Mouse (Mus musculus): Measurements from ENCODE around the gene Fndc3b. TPM values are rescaled to one million over a fixed set of nuclear protein-coding genes. Genes with fewer than 3 reads are reported as not detected.
A peak's percentile ranks its signal among the peaks of the same experiment; 100 is the strongest.

Gene Fndc3b
- total and polyA plus RNA-seq, 3 experiments: 0.03 to 0.05 (median 0.04) TPM

DNA sequence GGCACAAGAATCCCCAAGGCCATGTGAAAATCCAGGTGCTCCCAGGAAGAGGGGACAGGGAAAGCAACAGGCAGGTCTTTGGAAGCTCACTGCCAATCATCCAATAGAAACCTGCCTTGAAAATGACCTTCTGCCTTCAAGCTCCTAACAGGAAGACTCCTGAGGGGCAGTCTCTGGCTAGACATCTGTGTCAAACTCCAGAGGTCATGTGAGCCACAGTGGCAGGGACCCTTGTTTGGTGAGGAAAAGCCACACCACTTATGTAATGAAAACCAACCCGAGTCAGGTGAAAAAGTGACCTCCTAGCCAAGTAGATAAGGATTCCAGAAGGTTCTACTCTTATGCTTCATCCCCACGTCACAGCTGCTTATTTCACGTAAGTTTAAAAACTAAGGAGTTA, 227.8 kb downstream of the Fndc3b start:
- in situ Hi-C loops (cut with MboI; ENCODE audit: low pct_ligation_motif_present, low pct_unique_long_range_greater_than_20kb, low sequenced_read_pairs): no loop called here
- H3K4me2 ChIP-seq (ENCODE audit: insufficient read depth, low read depth, poor library complexity, severe bottlenecking): peak overlapping the region; percentile 53; the same call in 1 of the 2 replicates

DNA sequence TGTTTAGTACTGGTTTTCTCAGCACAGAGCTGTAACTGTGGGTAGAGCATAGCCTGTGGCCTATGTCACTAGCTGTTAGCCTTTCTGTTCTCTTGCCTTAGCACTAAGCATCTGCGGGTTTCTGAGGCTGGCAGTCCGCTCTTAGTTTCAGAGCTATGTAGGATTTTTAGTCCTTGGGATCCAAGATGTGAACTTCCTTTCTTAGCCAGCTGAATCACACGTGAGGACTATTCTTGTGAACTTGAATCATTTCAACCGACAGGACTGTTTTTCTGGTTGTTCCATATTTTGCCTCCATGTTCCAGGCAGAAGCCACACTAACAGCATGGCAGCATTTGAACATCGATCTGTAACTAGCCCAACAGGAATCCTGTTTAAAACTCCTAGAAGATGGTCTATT, 229.4 kb downstream of the Fndc3b start:
- H3K4me3 ChIP-seq (replicated peaks in 1 of 3; ENCODE audit: low read depth in 2 of 3, low read length in 2 of 3, poor library complexity in 1 of 3): no peak overlapping the region
- peaks cover 9 to 16% of the 10 kb centered on the region in 2 experiments for H3K4me1 ChIP-seq (ENCODE audit: control insufficient read depth in 1 of 2, insufficient read depth in 2 of 2)
- in situ Hi-C loops (cut with MboI; ENCODE audit: low pct_ligation_motif_present, low pct_unique_long_range_greater_than_20kb, low sequenced_read_pairs) (no loop called here), dilution Hi-C loops (cut with MboI; ENCODE audit: extremely low pct_ligation_motif_present, extremely low pct_unique_long_range_greater_than_20kb, low sequenced_read_pairs) (no loop called here)
- no peaks in the 10 kb centered on the region for H3K79me2 ChIP-seq (replicated peaks; ENCODE audit: control insufficient read depth, extremely low read depth, insufficient read depth, poor library complexity, severe bottlenecking)
- no peak overlapping the region for H3K4me2 ChIP-seq (ENCODE audit: insufficient read depth, low read depth, poor library complexity, severe bottlenecking)
- H3K9ac ChIP-seq (ENCODE audit: insufficient read depth, low read depth): no peak overlapping the region
- DNase-seq (ENCODE audit: extremely low read depth): no peak
- no peaks in the 10 kb centered on the region for H3K9me3 ChIP-seq (replicated peaks; ENCODE audit: low read length)
- TF ChIP-seq MAZ (IDR thresholded peaks at IDR 0.05; ENCODE audit: low read depth, low read length) (no peak), CHD2 (IDR thresholded peaks at IDR 0.05; ENCODE audit: low read length) (no peak), KAT2A (IDR thresholded peaks at IDR 0.05; ENCODE audit: insufficient replicate concordance, low read length) (no peak), JUND (conservative IDR thresholded peaks at IDR 0.05; ENCODE audit: low read depth, low read length) (no peak)
- no peaks in the 10 kb centered on the region for H3K27me3 ChIP-seq (replicated peaks)
- no peaks in the 10 kb centered on the region for H3K36me3 ChIP-seq (replicated peaks in 1 of 2; ENCODE audit: control insufficient read depth in 1 of 2, insufficient read depth in 1 of 2, low read length in 1 of 2)
- H3K27ac ChIP-seq (ENCODE audit: insufficient read depth, low read depth): no peak overlapping the region

More for the DNA sequence above, 227.8 kb downstream of the Fndc3b start:
- H3K4me1 ChIP-seq (ENCODE audit: control insufficient read depth in 1 of 2, insufficient read depth in 2 of 2): peaks cover 9 to 16% of the 10 kb centered on the region in 2 experiments
- 0 out of 2 replicates have a peak overlapping the region, but pooled peaks have one; percentile 6 for H3K9ac ChIP-seq (ENCODE audit: insufficient read depth, low read depth)
- H3K36me3 ChIP-seq (replicated peaks in 1 of 2; ENCODE audit: control insufficient read depth in 1 of 2, insufficient read depth in 1 of 2, low read length in 1 of 2): no peaks in the 10 kb centered on the region
- no peak overlapping the region for H3K4me3 ChIP-seq (replicated peaks in 1 of 3; ENCODE audit: low read depth in 2 of 3, low read length in 2 of 3, poor library complexity in 1 of 3)
- dilution Hi-C loops (cut with MboI; ENCODE audit: extremely low pct_ligation_motif_present, extremely low pct_unique_long_range_greater_than_20kb, low sequenced_read_pairs): no loop called here
- TF ChIP-seq BHLHE40 (IDR thresholded peaks at IDR 0.05; ENCODE audit: low read depth, low read length): no peak
- TF ChIP-seq GABPA (IDR thresholded peaks at IDR 0.05; ENCODE audit: insufficient replicate concordance, low read depth, low read length): no peak
- TF ChIP-seq NRF1 (IDR thresholded peaks at IDR 0.05; ENCODE audit: low read depth, low read length): no peak
- TF ChIP-seq MEF2A (IDR thresholded peaks at IDR 0.05; ENCODE audit: borderline replicate concordance, low read depth, low read length): no peak
- no peak for TF ChIP-seq HCFC1 (IDR thresholded peaks at IDR 0.05; ENCODE audit: low read depth, low read length)
- no peak for TF ChIP-seq USF1 (IDR thresholded peaks at IDR 0.05; ENCODE audit: low read depth, low read length)
- peak overlapping the region; percentile 48; the same call in 1 of the 2 replicates for H3K27ac ChIP-seq (ENCODE audit: insufficient read depth, low read depth)
- no peak for DNase-seq (ENCODE audit: extremely low read depth)
- H3K79me2 ChIP-seq (replicated peaks; ENCODE audit: control insufficient read depth, extremely low read depth, insufficient read depth, poor library complexity, severe bottlenecking): no peaks in the 10 kb centered on the region
- no peaks in the 10 kb centered on the region for H3K27me3 ChIP-seq (replicated peaks)
- H3K9me3 ChIP-seq (replicated peaks; ENCODE audit: low read length): no peaks in the 10 kb centered on the region

DNA sequence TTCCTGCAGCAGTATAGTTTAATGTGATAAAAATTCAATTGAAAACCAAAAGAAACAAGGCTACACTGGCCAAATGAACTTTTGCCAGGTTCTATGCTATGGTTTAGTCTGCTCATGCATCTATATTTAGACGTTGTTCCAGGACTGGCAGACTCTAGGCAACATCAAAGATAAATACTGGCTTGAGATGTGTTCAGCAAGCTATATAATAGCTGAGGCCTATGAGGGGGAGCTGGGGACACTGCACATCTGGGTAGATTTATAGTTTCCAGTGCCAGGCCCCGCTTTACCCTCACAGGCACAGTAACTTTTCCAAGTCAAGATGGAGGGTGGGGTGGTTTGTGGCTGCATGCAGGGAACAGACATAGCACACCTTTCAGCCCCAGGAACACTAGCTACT, 231.7 kb downstream of the Fndc3b start:
- Histone ChIP-seq H3K36me3 (replicated peaks in 1 of 2; ENCODE audit: control insufficient read depth in 1 of 2, insufficient read depth in 1 of 2, low read length in 1 of 2) (no peaks in the 10 kb centered on the region), H3K9me3 (replicated peaks; ENCODE audit: low read length) (no peaks in the 10 kb centered on the region), H3K79me2 (replicated peaks; ENCODE audit: control insufficient read depth, extremely low read depth, insufficient read depth, poor library complexity, severe bottlenecking) (no peaks in the 10 kb centered on the region), H3K4me1 (ENCODE audit: control insufficient read depth in 1 of 2, insufficient read depth in 2 of 2) (peaks cover 5 to 6% of the 10 kb centered on the region in 2 experiments), H3K27ac (ENCODE audit: insufficient read depth, low read depth) (no peak overlapping the region), H3K4me2 (ENCODE audit: insufficient read depth, low read depth, poor library complexity, severe bottlenecking) (no peak overlapping the region), H3K27me3 (replicated peaks) (no peaks in the 10 kb centered on the region), H3K9ac (ENCODE audit: insufficient read depth, low read depth) (no peak overlapping the region), H3K4me3 (replicated peaks in 1 of 3; ENCODE audit: low read depth in 2 of 3, low read length in 2 of 3, poor library complexity in 1 of 3) (no peak overlapping the region)
- no peak for TF ChIP-seq ZNF384 (IDR thresholded peaks at IDR 0.05; ENCODE audit: low read depth, low read length)
- no peak for TF ChIP-seq JUN (IDR thresholded peaks at IDR 0.05; ENCODE audit: insufficient read depth, low read depth, low read length)
- TF ChIP-seq E2F4 (IDR thresholded peaks at IDR 0.05; ENCODE audit: insufficient replicate concordance, low read depth, low read length): no peak
- TF ChIP-seq POLR2AphosphoS2 (IDR thresholded peaks at IDR 0.05; ENCODE audit: low read depth, low read length): no peak
- no peak for TF ChIP-seq TBP (conservative IDR thresholded peaks at IDR 0.05; ENCODE audit: low read depth, low read length)
- TF ChIP-seq POLR2A (IDR thresholded peaks at IDR 0.05; ENCODE audit: low read depth, low read length): no peak
- no peak for TF ChIP-seq IRF4 (IDR thresholded peaks at IDR 0.05; ENCODE audit: low read depth, low read length)
- no peak for TF ChIP-seq RCOR1 (conservative IDR thresholded peaks at IDR 0.05; ENCODE audit: low read depth, low read length)
- no peak for TF ChIP-seq MAX (IDR thresholded peaks at IDR 0.05; ENCODE audit: low read length)
- no peak for TF ChIP-seq PAX5 (IDR thresholded peaks at IDR 0.05; ENCODE audit: low read length)
- no peak for TF ChIP-seq SIN3A (IDR thresholded peaks at IDR 0.05; ENCODE audit: low read length)
- no peak for TF ChIP-seq ELF1 (IDR thresholded peaks at IDR 0.05; ENCODE audit: low read depth, low read length)
- TF ChIP-seq BHLHE40 (IDR thresholded peaks at IDR 0.05; ENCODE audit: low read depth, low read length): no peak
- DNase-seq (ENCODE audit: extremely low read depth): no peak
- in situ Hi-C loops (cut with MboI; ENCODE audit: low pct_ligation_motif_present, low pct_unique_long_range_greater_than_20kb, low sequenced_read_pairs) (no loop called here), dilution Hi-C loops (cut with MboI; ENCODE audit: extremely low pct_ligation_motif_present, extremely low pct_unique_long_range_greater_than_20kb, low sequenced_read_pairs) (no loop called here)
